Mouse (Mus musculus): ENCODE measurements at regions not wholly inside any gene's neighbourhood (a gene's known extent, or its start where the extent isn't known, plus 50 kb on each side); places are given as distances from the start of the nearest gene placed in this dataset.

- DNase-seq (ENCODE audit: low spot score in 2 of 2): no peak
These were observed 64.8 kb upstream of the Ogfrl1 start for GRCm38 (mm10) chr1:23462411-23462810.

- no peak for DNase-seq (ENCODE audit: low spot score in 2 of 2)
These were observed 66.5 kb upstream of the Ogfrl1 start for GRCm38 (mm10) chr1:23464081-23464480.

GRCm38 (mm10) chr1:23466340-23466739 is 68.8 kb upstream of the Ogfrl1 start:
- no peak for DNase-seq (ENCODE audit: low spot score in 2 of 2)

GRCm38 (mm10) chr1:23467405-23467804 is 69.8 kb upstream of the Ogfrl1 start:
- DNase-seq (ENCODE audit: low spot score in 2 of 2): no peak

- DNase-seq (ENCODE audit: low spot score in 2 of 2): no peak
These were observed 83.3 kb upstream of the Ogfrl1 start for GRCm38 (mm10) chr1:23480776-23481320.

- no peak for DNase-seq (ENCODE audit: low spot score in 2 of 2)
These were observed 87.0 kb upstream of the Ogfrl1 start for GRCm38 (mm10) chr1:23484566-23484965.

GRCm38 (mm10) chr1:23485150-23485775 is 87.7 kb upstream of the Ogfrl1 start:
- DNase-seq (ENCODE audit: low spot score in 2 of 2): no peak

GRCm38 (mm10) chr1:23487031-23487430 is 89.5 kb upstream of the Ogfrl1 start:
- no peak for DNase-seq (ENCODE audit: low spot score in 2 of 2)

GRCm38 (mm10) chr1:23490640-23491039 is 93.1 kb upstream of the Ogfrl1 start:
- DNase-seq (ENCODE audit: low spot score in 2 of 2): no peak

- DNase-seq (ENCODE audit: low spot score in 2 of 2): peak in 1 of 2 experiments; percentile 44
These were observed 93.5 kb upstream of the Ogfrl1 start for GRCm38 (mm10) chr1:23491041-23491440.

- no peak for DNase-seq (ENCODE audit: low spot score in 2 of 2)
These were observed 95.4 kb upstream of the Ogfrl1 start for GRCm38 (mm10) chr1:23492981-23493380.

GRCm38 (mm10) chr1:23495412-23495811 is 97.8 kb upstream of the Ogfrl1 start:
- DNase-seq (ENCODE audit: low spot score in 2 of 2): no peak

GRCm38 (mm10) chr1:23520113-23520512 is 122.5 kb upstream of the Ogfrl1 start:
- no peak for DNase-seq (ENCODE audit: low spot score in 2 of 2)

- no peak for DNase-seq (ENCODE audit: low spot score in 2 of 2)
These were observed 135.1 kb upstream of the Ogfrl1 start for GRCm38 (mm10) chr1:23532659-23533058.

GRCm38 (mm10) chr1:23536621-23537020 is 139.0 kb upstream of the Ogfrl1 start:
- no peak for DNase-seq (ENCODE audit: low spot score in 2 of 2)

- DNase-seq (ENCODE audit: low spot score in 2 of 2): no peak
These were observed 140.8 kb upstream of the Ogfrl1 start for GRCm38 (mm10) chr1:23538419-23538818.

- no peak for DNase-seq (ENCODE audit: low spot score in 2 of 2)
These were observed 143.0 kb upstream of the Ogfrl1 start for GRCm38 (mm10) chr1:23540594-23540993.

- no peak for DNase-seq (ENCODE audit: low spot score in 2 of 2)
These were observed 158.2 kb upstream of the Ogfrl1 start for GRCm38 (mm10) chr1:23555794-23556193.

GRCm38 (mm10) chr1:23568106-23568505 is 170.5 kb upstream of the Ogfrl1 start:
- DNase-seq (ENCODE audit: low spot score in 2 of 2): no peak

GRCm38 (mm10) chr1:23574461-23574860 is 176.9 kb upstream of the Ogfrl1 start:
- DNase-seq (ENCODE audit: low spot score in 2 of 2): no peak

- no peak for DNase-seq (ENCODE audit: low spot score in 2 of 2)
These were observed 177.4 kb upstream of the Ogfrl1 start for GRCm38 (mm10) chr1:23575005-23575404.

GRCm38 (mm10) chr1:23575515-23575914 is 177.9 kb upstream of the Ogfrl1 start:
- no peak for DNase-seq (ENCODE audit: low spot score in 2 of 2)

GRCm38 (mm10) chr1:23576150-23576549 is 178.6 kb upstream of the Ogfrl1 start:
- no peak for DNase-seq (ENCODE audit: low spot score in 2 of 2)

- DNase-seq (ENCODE audit: low spot score in 2 of 2): no peak
These were observed 172.1 kb upstream of the B3gat2 start for GRCm38 (mm10) chr1:23589414-23589942.

Data from cerebellum, postnatal 4 days (tissue).